Mouse (Mus musculus): ENCODE measurements at regions not wholly inside any gene's neighbourhood (a gene's known extent, or its start where the extent isn't known, plus 50 kb on each side); places are given as distances from the start of the nearest gene placed in this dataset.
A peak's percentile ranks its signal among the peaks of the same experiment; 100 is the strongest.

DNA sequence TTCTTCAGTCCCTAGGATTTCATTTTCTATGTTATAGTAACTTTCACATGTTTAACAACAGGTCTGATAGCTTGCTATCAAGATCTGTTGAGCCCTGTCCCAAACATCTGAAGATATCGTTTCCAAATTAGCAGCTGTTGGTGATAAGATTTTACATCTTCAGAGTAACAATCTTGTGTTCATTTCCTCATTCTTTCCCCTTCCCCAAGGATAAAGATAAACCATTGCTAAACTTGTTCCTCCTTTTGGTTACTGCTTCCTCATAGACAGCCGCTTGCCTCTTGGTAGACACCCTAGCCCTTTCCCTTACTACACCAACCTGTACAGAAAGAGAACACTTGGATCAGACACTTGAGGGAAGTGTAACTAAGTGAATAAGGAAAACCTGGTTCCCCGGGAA lies 58.6 kb downstream of the Kcnrg start:
- no peak for ATAC-seq

GRCm38 (mm10) chr14:61673184-61673583 lies 65.9 kb downstream of the Kcnrg start:
- ATAC-seq: peak; percentile 66

DNA sequence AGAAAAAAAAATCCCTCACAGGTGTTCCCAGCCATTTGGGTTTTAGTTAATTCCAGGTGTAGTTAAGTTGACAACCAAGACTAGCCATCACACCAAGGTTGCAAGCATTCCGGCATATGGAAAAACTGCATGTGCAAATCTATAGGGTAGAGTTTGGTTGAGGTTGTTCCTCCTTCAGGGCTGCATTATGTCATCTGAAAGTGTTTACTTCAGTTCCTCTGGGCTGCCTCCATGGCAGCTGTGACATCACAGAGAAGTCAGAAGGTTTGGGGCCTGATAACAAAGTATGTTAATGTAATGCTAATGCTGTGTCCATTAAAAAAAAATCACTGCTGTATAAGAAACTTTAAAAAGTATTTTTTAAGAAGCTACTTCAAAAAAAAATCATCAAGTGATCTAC lies 70.8 kb downstream of the Kcnrg start:
- no peak for ATAC-seq

DNA sequence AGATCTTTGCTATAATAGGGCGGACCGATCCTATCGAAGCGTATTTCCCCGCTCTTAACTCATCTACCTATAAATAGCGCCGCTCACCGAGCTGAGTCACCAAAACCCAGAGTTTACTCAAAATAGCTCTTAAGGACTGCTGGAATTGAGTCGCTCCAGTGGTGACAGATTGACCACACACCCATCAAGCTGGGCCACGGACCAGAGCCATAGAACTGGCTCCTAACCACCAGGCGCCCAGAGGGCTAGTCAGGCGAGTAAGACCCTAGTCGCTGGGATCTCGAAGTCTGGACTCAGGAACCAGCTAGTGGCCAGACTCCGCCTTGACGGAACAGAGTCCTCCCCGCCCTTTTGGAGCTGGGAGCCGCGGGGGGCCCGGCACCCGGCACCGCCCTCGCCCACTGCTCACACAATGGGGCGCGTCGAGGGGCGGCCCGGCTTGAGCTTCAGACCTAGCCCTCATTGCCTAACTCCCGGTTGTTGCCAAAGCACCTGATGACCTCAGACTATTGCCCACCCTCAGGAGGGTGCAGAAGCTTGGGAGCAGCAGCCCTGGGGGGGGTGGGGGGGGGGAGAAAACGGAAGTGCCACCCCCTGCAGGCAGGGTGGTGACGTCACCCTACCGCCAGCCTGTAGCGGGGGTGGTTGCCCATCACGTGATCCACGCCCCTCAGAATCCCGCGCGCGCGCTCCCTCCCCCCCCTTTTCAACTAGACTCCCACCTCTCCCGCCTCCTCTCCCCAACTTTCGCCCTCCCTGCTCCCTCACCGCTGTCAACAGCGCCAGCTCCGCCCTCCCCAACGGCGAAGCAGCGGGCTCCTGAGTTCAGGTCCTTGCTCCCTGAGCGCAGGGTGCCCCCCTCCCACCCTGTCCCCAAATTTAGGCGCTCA lies 73.8 kb downstream of the Kcnrg start:
- peak; percentile 53 for ATAC-seq

DNA sequence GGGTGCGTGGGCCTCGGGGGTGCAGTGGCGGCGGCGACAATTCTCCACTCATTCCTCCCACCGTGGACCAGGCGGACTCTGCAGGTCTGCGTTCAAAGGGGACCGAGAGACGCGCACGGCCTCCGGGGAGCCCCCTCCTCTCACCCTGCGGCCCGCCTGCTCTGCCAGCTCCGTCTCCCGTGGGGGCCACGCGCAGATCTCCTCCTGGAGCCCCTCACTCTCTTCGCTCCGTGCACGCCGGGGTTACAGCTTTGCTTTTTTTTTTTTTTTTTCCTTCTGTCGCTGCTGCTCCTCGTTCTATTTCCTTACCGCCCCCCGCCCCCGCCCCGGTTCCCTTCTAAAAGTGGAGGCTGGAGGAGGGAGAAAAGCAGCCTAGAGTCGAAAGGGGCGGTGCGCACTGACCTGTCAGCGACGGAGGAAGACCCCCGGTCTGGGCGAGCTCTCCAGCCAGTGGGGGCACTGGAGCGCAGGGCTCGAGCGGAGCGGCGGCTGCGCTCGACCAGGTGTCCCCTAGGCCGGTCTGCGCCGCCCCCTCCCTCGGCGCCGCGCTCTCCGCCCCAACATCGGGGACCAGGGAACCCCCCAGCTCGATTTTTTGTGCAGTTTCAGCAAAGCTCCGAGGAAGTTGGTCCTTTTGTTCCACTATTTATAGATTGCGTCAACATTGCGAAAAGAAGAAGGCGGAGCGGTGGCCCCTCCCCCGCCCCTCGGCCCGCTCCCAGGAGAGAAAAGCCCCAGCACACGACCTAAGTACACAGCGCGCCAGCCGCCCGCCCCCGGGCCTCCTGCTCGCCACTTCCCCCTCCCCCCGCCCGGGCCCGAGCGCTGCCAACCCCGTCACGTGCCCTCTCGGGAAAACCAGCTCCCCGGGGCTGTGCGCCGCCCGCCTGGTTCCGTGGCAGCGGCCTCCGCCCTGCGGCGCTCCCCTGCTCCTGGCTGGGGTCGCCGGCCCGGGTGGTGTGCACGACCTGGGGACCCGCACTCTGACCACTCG lies 74.7 kb downstream of the Kcnrg start:
- peak; percentile 46 for ATAC-seq

GRCm38 (mm10) chr14:61682721-61683355 lies 75.6 kb downstream of the Kcnrg start:
- peak; percentile 28 for ATAC-seq

GRCm38 (mm10) chr14:61683356-61683740 lies 76.1 kb downstream of the Kcnrg start:
- no peak for ATAC-seq

- no peak for ATAC-seq
These were observed 76.6 kb downstream of the Kcnrg start for GRCm38 (mm10) chr14:61683791-61684411.

GRCm38 (mm10) chr14:61684473-61685230 lies 77.4 kb downstream of the Kcnrg start:
- ATAC-seq: no peak

- no peak for ATAC-seq
These were observed 78.1 kb downstream of the Kcnrg start for GRCm38 (mm10) chr14:61685231-61685800.

GRCm38 (mm10) chr14:61686101-61686691 lies 78.9 kb downstream of the Kcnrg start:
- ATAC-seq: no peak

DNA sequence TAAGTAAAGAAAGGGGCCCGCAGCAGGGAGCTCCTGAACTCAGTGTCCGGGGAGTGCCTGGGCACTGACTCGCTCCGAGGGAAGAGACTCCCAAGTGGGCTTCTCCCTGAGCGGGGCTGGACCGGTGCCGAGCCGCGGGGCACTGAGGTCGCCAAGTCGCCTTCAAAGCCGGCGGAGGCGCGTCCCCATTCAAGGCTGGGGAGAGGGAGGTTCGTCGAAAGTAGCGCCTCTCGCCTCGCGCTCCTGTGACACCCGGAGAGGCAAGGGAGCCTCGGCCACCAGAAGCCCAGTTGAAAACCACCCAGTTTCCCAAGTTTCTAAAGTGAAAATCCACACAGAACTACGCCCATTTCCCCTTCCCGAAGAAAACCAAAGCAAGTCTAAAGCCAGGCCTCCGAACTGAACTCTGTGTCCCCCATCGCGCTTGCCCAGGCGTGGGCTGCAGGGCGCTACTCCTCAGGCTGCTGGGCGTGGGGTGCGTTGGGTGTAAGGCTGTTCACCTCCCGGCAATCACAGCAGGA lies 79.6 kb downstream of the Kcnrg start:
- ATAC-seq: no peak

GRCm38 (mm10) chr14:61687346-61688012 lies 80.2 kb downstream of the Kcnrg start:
- no peak for ATAC-seq

GRCm38 (mm10) chr14:61688013-61688520 lies 80.8 kb downstream of the Kcnrg start:
- ATAC-seq: no peak

DNA sequence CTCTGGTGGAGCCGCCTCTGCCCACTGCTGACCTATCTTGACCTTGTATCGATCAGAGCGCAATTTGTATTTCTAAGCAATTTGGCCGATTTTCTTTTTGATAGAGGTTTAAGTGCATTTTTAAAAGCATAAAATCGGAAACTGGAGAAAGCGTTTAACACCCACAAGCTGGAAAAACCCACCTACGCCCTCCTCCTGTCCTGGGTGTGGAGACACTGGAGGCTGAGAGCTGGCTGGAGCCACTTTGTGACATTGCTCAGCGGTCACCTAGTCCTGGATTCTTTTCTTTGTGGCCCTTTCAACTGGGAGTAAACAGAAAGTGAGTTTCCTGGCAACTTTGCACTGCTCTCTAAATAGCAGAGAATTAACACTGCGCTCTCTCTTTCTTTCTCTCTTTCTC lies 81.4 kb downstream of the Kcnrg start:
- no peak for ATAC-seq

- ATAC-seq: no peak
These were observed 82.0 kb downstream of the Kcnrg start for GRCm38 (mm10) chr14:61689281-61689680.

GRCm38 (mm10) chr14:61689776-61690175 lies 82.5 kb downstream of the Kcnrg start:
- no peak for ATAC-seq

GRCm38 (mm10) chr14:61691785-61692372 lies 84.6 kb downstream of the Kcnrg start:
- peak; percentile 23 for ATAC-seq

- ATAC-seq: no peak
These were observed 87.5 kb downstream of the Kcnrg start for GRCm38 (mm10) chr14:61694796-61695195.
